Mouse (Mus musculus): ENCODE measurements at regions not wholly inside any gene's neighbourhood (a gene's known extent, or its start where the extent isn't known, plus 50 kb on each side); places are given as distances from the start of the nearest gene placed in this dataset.

- DNase-seq = no peak
These were observed 1249.0 kb downstream of the Hace1 start for GRCm38 (mm10) chr10:46826639-46827038.

- no peak for DNase-seq
These were observed 1249.6 kb downstream of the Hace1 start for GRCm38 (mm10) chr10:46827109-46827812.

GRCm38 (mm10) chr10:46828164-46828563 lies 1250.5 kb downstream of the Hace1 start:
- DNase-seq = no peak

GRCm38 (mm10) chr10:46845578-46846314 lies 1268.1 kb downstream of the Hace1 start:
- no peak for DNase-seq

All from adrenal gland, postnatal 14 days (tissue).